Mouse (Mus musculus) limb, embryonic 13.5 days (tissue): ENCODE measurements around the gene Barx2. TPM values are rescaled to one million over a fixed set of nuclear protein-coding genes. Genes with fewer than 3 reads are reported as not detected.

Experiments
- ATAC-seq: fragments of 200-750 bp; cut with Nextera tagmentation; 2 replicates; pipeline ENCODE4 v1.8.0; 2017; ENCODE audit warnings: low read depth, moderate number of reproducible peaks, moderate TSS enrichment; ENCODE audit not compliant: low FRiP score
- H3K27ac ChIP-seq: fragments of 300-500 bp; sonication (generic); 2 replicates; pipeline ENCODE4 v1.5.1; 2015; ENCODE audit warnings: inconsistent platforms, mild to moderate bottlenecking, moderate library complexity
- H3K27me3 ChIP-seq: fragments of 300-500 bp; sonication (generic); 2 replicates; pipeline ENCODE4 v1.6.1; 2015; ENCODE audit warnings: mild to moderate bottlenecking, inconsistent platforms
- H3K36me3 ChIP-seq: fragments of 300-500 bp; sonication (generic); 2 replicates; pipeline ENCODE4 v1.6.1; 2015; ENCODE audit warnings: inconsistent platforms, mild to moderate bottlenecking, moderate library complexity
- H3K4me1 ChIP-seq: fragments of 300-500 bp; sonication (generic); 2 replicates; pipeline ENCODE4 v1.6.1; 2015; ENCODE audit warnings: inconsistent platforms
- H3K4me2 ChIP-seq: fragments of 300-500 bp; sonication (generic); replicated peaks from 2 replicates; pipeline ENCODE4 v1.6.1; 2015; ENCODE audit warnings: inconsistent platforms, mild to moderate bottlenecking, moderate library complexity
- H3K4me3 ChIP-seq: fragments of 300-500 bp; sonication (generic); 2 replicates; pipeline ENCODE4 v1.5.1; 2015; ENCODE audit warnings: moderate library complexity, mild to moderate bottlenecking, inconsistent platforms
- H3K9ac ChIP-seq: fragments of 300-500 bp; sonication (generic); 2 replicates; pipeline ENCODE4 v1.6.1; 2015; ENCODE audit warnings: mild to moderate bottlenecking, inconsistent platforms
- H3K9me3 ChIP-seq: fragments of 300-500 bp; sonication (generic); 2 replicates; pipeline ENCODE4 v1.6.1; 2016; ENCODE audit warnings: inconsistent platforms
- WGBS: fragments of 180-500 bp; shearing (Covaris S2); methylation state at CpG from one replicate; pipeline ENCODE4 v1.1.7; 2015; 5-methylcytosine and 5-hydroxymethylcytosine counted together
- polyA plus RNA-seq: library from polyadenylated mRNA; unstranded; fragments of >200 nt; fragmentation: Nextera tagmentation; extraction: Ambion mirVana; gene quantifications from 2 replicates; pipeline ENCODE4 v1.2.1, GENCODE M21; 2015

Barx2 gene
- polyA plus RNA-seq, 1 experiment from 2014 or later = 2.1 TPM

GRCm38 (mm10) chr9:31882376-31882775 is 30.9 kb downstream of the Barx2 start:
- Histone ChIP-seq H3K27me3 (peaks cover 6% of the 10 kb centered on the region), H3K27ac (no peak overlapping the region), H3K9me3 (no peaks in the 10 kb centered on the region), H3K9ac (no peak overlapping the region), H3K4me2 (no peak overlapping the region), H3K4me1 (peaks cover 17% of the 10 kb centered on the region), H3K4me3 (no peak overlapping the region), H3K36me3 (no peaks in the 10 kb centered on the region)
- no peak for ATAC-seq
- 68% methylated on average over 2 of the region's 2 CpGs for WGBS

DNA sequence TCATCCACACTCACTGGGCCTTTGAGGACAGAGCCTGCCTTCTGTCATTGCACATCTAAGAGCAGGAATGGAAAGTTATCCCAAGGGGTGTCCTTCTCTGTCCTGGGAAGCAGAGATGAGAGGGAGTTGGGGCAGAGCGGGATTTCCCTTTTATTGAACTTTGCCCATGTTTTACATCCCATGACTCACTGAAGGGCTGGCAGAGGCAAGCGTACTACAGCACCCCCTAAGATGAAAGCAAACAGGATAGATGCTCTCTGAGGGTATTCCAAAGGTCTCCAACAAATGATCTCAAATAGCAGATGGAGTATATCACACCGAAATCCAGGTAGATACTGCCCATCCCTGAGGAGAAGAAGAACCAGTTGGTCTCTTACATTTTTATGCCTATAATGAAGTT is 37.7 kb downstream of the Barx2 start:
- H3K4me2 ChIP-seq = no peak overlapping the region
- no peak overlapping the region for H3K9ac ChIP-seq
- H3K27ac ChIP-seq = no peak overlapping the region
- no peak for ATAC-seq
- no peaks in the 10 kb centered on the region for H3K36me3 ChIP-seq
- no peaks in the 10 kb centered on the region; the same call in 1 of the 2 replicates for H3K27me3 ChIP-seq
- 0 out of 2 replicates have a peak, but pooled peaks cover 9% of the 10 kb centered on the region for H3K4me1 ChIP-seq
- WGBS = 85% methylated on average over 3 of the region's 3 CpGs
- H3K4me3 ChIP-seq = no peak overlapping the region
- H3K9me3 ChIP-seq = no peaks in the 10 kb centered on the region

GRCm38 (mm10) chr9:31874236-31874635 is 39.0 kb downstream of the Barx2 start:
- no peak for ATAC-seq

DNA sequence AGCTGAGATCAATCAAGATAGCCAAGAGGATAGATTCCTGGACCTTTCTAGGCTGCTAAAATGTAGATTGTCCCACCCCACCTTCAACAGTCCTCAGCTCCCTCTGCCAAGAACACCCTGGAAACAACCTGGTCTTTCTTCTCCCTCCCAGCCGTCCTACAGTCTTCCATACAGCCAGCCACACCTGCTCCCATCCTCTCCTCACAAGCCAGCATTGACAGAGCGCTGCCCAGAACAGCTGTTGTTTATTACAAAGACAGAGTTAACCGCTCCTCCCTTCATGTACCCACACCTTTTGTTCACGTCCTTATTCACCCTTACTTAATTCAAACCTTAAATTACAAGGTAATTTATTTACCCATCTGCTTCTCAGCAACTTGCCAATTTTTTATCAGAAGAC is 41.9 kb downstream of the Barx2 start:
- H3K4me2 ChIP-seq = no peak overlapping the region
- no peak overlapping the region for H3K27ac ChIP-seq
- no peaks in the 10 kb centered on the region for H3K9me3 ChIP-seq
- H3K4me3 ChIP-seq = no peak overlapping the region
- no peaks in the 10 kb centered on the region for H3K36me3 ChIP-seq
- 15% methylated on average over 4 of the region's 4 CpGs for WGBS
- no peak overlapping the region for H3K9ac ChIP-seq
- no peaks in the 10 kb centered on the region for H3K27me3 ChIP-seq
- 0 out of 2 replicates have a peak, but pooled peaks cover 9% of the 10 kb centered on the region for H3K4me1 ChIP-seq
- no peak for ATAC-seq

More at GRCm38 (mm10) chr9:31874236-31874635, 39.0 kb downstream of the Barx2 start:
- H3K4me3 ChIP-seq = no peak overlapping the region
- H3K9me3 ChIP-seq = no peaks in the 10 kb centered on the region
- no peaks in the 10 kb centered on the region; the same call in 1 of the 2 replicates for H3K27me3 ChIP-seq
- H3K9ac ChIP-seq = no peak overlapping the region
- WGBS = 77% methylated on average over 3 of the region's 3 CpGs
- H3K4me1 ChIP-seq = 0 out of 2 replicates have a peak, but pooled peaks cover 9% of the 10 kb centered on the region
- H3K27ac ChIP-seq = no peak overlapping the region
- no peaks in the 10 kb centered on the region for H3K36me3 ChIP-seq
- H3K4me2 ChIP-seq = no peak overlapping the region

- WGBS = 82% methylated on average over 2 of the region's 2 CpGs
- H3K4me3 ChIP-seq = no peak overlapping the region
Observed at GRCm38 (mm10) chr9:31868823-31869460, 44.3 kb downstream of the Barx2 start.

GRCm38 (mm10) chr9:31863830-31864229 is 49.4 kb downstream of the Barx2 start:
- H3K4me1 ChIP-seq = 0 out of 2 replicates have a peak, but pooled peaks cover 1% of the 10 kb centered on the region
- H3K4me3 ChIP-seq = no peak overlapping the region
- H3K9me3 ChIP-seq = no peaks in the 10 kb centered on the region
- H3K4me2 ChIP-seq = no peak overlapping the region
- no peak overlapping the region for H3K9ac ChIP-seq
- no peak for ATAC-seq
- no peaks in the 10 kb centered on the region for H3K36me3 ChIP-seq
- no peaks in the 10 kb centered on the region for H3K27me3 ChIP-seq
- H3K27ac ChIP-seq = no peak overlapping the region
- WGBS = 81% methylated on average over 6 of the region's 6 CpGs

More at GRCm38 (mm10) chr9:31868823-31869460, 44.3 kb downstream of the Barx2 start:
- Histone ChIP-seq H3K27me3 (no peaks in the 10 kb centered on the region), H3K9ac (no peak overlapping the region), H3K27ac (no peak overlapping the region), H3K4me1 (0 out of 2 replicates have a peak, but pooled peaks cover 9% of the 10 kb centered on the region), H3K9me3 (no peaks in the 10 kb centered on the region), H3K4me2 (no peak overlapping the region), H3K36me3 (no peaks in the 10 kb centered on the region)
- no peak for ATAC-seq

GRCm38 (mm10) chr9:31859446-31859845 is 53.8 kb downstream of the Barx2 start:
- Histone ChIP-seq H3K36me3 (no peaks in the 10 kb centered on the region), H3K27ac (no peak overlapping the region), H3K4me1 (peaks cover 16% of the 10 kb centered on the region; the same call in 1 of the 2 replicates), H3K4me3 (no peak overlapping the region), H3K27me3 (peaks cover 24% of the 10 kb centered on the region), H3K4me2 (no peak overlapping the region), H3K9ac (no peak overlapping the region), H3K9me3 (no peaks in the 10 kb centered on the region)
- 44% methylated on average over 5 of the region's 5 CpGs for WGBS
- no peak for ATAC-seq

DNA sequence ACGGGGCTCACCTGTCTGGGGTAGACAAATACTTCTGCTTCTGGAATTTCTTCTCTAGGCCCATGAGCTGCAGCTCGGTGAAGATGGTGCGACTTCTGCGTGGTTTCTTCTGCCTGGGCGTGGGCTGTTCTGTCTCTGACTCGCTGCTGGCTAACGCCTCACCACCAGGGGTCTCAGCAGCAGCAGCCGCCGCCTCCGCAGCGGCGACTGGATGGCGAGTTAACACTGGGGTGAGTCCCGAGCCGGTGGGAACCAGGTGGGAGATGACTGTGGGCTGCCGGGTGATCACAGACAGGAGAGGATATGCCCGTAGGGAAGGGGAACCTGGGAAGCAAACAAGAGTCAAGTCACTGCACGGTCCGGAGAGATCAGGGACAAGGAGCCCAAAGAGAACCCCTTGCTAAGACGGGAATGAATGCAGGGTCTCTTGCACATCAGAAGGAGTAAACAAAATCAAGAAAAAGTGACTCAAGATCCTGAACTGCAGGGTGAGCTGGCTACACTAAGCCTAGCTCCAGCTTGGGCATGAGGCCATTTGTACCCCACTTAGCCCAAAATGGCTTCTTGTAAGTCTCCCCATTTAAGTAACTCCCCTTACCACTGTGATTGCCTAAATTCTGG is 54.4 kb downstream of the Barx2 start:
- Histone ChIP-seq H3K27ac (no peak overlapping the region), H3K36me3 (no peaks in the 10 kb centered on the region), H3K9me3 (no peaks in the 10 kb centered on the region), H3K4me3 (peak overlapping the region; percentile 28), H3K4me2 (peak overlapping the region; percentile 61), H3K27me3 (peaks cover 24% of the 10 kb centered on the region), H3K4me1 (peaks cover 16% of the 10 kb centered on the region; the same call in 1 of the 2 replicates), H3K9ac (peak overlapping the region; percentile 35; the same call in 1 of the 2 replicates)
- WGBS = 6% methylated on average over 20 of the region's 20 CpGs
- peak; percentile 59; the same call in 1 of the 2 replicates for ATAC-seq

DNA sequence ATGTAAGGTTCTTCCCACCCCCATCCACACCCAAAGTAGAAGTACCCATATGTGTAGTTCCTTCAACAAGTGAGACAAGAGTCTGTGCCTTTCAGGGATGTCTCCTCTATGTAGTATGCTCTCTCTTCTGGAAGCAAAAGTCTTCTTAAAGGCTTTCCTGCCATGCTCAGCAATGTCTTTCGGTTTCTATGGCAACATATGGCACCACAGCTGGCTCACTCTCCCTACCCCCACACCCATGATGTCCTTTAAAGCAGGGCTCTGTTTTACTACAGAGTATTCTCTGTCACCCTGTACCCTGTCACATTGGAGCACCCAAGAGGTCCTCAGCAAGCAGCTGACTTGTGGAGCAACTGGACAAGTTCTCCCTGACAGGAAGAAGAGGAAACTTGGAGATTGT is 55.8 kb downstream of the Barx2 start:
- H3K27ac ChIP-seq = no peak overlapping the region
- H3K27me3 ChIP-seq = peaks cover 24% of the 10 kb centered on the region
- WGBS = 80% methylated on average over 1 of the region's 1 CpGs
- H3K4me2 ChIP-seq = no peak overlapping the region
- no peaks in the 10 kb centered on the region for H3K36me3 ChIP-seq
- H3K9me3 ChIP-seq = no peaks in the 10 kb centered on the region
- peaks cover 16% of the 10 kb centered on the region; the same call in 1 of the 2 replicates for H3K4me1 ChIP-seq
- H3K9ac ChIP-seq = no peak overlapping the region
- ATAC-seq = no peak
- H3K4me3 ChIP-seq = no peak overlapping the region

- H3K4me1 ChIP-seq = peaks cover 16% of the 10 kb centered on the region; the same call in 1 of the 2 replicates
- peaks cover 24% of the 10 kb centered on the region for H3K27me3 ChIP-seq
- no peak for ATAC-seq
- no peak overlapping the region for H3K4me3 ChIP-seq
- no peak overlapping the region for H3K4me2 ChIP-seq
- no peak overlapping the region for H3K9ac ChIP-seq
- WGBS = 27% methylated on average over 8 of the region's 8 CpGs
- no peak overlapping the region for H3K27ac ChIP-seq
- no peaks in the 10 kb centered on the region for H3K9me3 ChIP-seq
- no peaks in the 10 kb centered on the region for H3K36me3 ChIP-seq
Observed at GRCm38 (mm10) chr9:31856437-31856836, 56.8 kb downstream of the Barx2 start.

GRCm38 (mm10) chr9:31855668-31856067 is 57.6 kb downstream of the Barx2 start:
- 68% methylated on average over 6 of the region's 6 CpGs for WGBS
- no peak for ATAC-seq
- no peaks in the 10 kb centered on the region for H3K36me3 ChIP-seq
- H3K27ac ChIP-seq = no peak overlapping the region
- H3K4me3 ChIP-seq = no peak overlapping the region
- H3K4me1 ChIP-seq = peaks cover 16% of the 10 kb centered on the region; the same call in 1 of the 2 replicates
- H3K4me2 ChIP-seq = no peak overlapping the region
- H3K9ac ChIP-seq = no peak overlapping the region
- H3K27me3 ChIP-seq = peaks cover 24% of the 10 kb centered on the region
- no peaks in the 10 kb centered on the region for H3K9me3 ChIP-seq

DNA sequence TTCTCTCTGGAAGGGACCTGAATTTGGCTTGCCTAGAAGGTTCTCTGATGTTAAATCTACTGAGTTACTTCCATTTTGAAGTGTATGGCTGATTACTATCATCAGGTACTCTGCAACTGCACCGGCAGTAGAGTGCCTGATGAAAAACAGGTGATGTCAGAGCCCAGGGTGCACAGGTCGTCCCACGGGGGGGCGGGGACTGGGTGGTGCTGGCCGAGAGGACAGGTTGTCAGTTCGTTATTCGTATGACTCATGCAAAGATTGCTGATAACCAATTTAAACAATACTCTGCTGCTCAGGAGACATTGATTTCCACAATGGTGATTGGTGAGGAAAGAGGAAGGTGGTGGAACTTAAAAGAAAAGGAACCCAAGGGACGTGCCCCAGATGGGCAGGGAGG is 61.6 kb downstream of the Barx2 start:
- H3K27me3 ChIP-seq = peaks cover 8% of the 10 kb centered on the region
- 62% methylated on average over 8 of the region's 8 CpGs for WGBS
- H3K27ac ChIP-seq = no peak overlapping the region
- H3K4me3 ChIP-seq = no peak overlapping the region
- ATAC-seq = no peak
- 0 out of 2 replicates have a peak, but pooled peaks cover 12% of the 10 kb centered on the region for H3K4me1 ChIP-seq
- H3K9me3 ChIP-seq = no peaks in the 10 kb centered on the region
- H3K36me3 ChIP-seq = no peaks in the 10 kb centered on the region
- no peak overlapping the region for H3K4me2 ChIP-seq
- H3K9ac ChIP-seq = no peak overlapping the region
